Mouse (Mus musculus) ES-E14 (cell line): Measurements from ENCODE around the gene Olfr676.

Source experiments
- HCFC1 ChIP-seq: IDR thresholded peaks from 2 replicates; pipeline ENCODE4 v1.6.1; 2012; ENCODE audit warnings: low read length, inconsistent platforms, borderline replicate concordance; ENCODE audit not compliant: insufficient read depth
- MAFK ChIP-seq: IDR thresholded peaks from 2 replicates; pipeline ENCODE4 v1.6.1; 2014; ENCODE audit warnings: mild to moderate bottlenecking, low read depth, low read length, inconsistent platforms; ENCODE audit not compliant: insufficient read depth

- TF ChIP-seq HCFC1 (no peak), MAFK (no peak)
Measured at GRCm38 (mm10) chr7:105032398-105032797, at the start of gene Olfr676.
